In the genomic region with DNA sequence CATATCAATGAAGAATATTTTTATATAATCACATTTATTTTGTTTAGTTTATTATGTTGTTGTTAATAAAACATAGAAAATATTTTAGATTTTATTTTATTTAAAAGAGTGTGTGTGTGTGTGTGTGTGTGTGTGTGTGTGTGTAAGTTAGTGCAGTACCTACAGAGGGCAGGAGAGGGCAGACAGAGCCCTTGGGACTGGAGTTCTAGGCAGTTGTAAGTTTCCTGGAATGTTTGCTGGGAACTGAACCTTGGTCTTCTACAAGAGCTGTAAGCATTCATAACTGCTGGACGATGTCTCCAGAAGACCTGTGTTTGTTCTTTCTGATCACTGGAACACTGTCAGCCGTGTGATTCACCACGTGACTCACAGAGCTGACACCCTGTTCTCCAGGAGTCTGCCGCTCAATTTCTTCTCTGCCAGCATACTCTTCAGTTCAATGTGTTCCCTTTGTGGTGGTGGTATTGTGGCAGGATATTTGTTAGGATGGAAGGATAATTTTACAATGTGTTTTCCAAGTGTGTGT, we compare ENCODE assay signal across 16 mouse cellular contexts.
"Had no signal": no experiment of that assay in that cellular context is flagged by ENCODE, and none has a peak within 500 bp of the region (broad histone marks: within the 10 kb centered on the region; RNA-seq: fewer than 3 reads in every experiment).

No protein-coding gene starts in this region.

- H3K4me3 ChIP-seq: kidney, embryonic 15.5 days; limb, embryonic 12.5 days; midbrain, embryonic 10.5 days; neural tube, embryonic 13.5 days had no signal

- H3K9me3 ChIP-seq: kidney, embryonic 15.5 days; neural tube, embryonic 13.5 days had no signal

- H3K27ac ChIP-seq: kidney, embryonic 15.5 days; limb, embryonic 12.5 days; liver, embryonic 14.5 days; midbrain, embryonic 10.5 days; neural tube, embryonic 13.5 days had no signal

- H3K27me3 ChIP-seq: kidney, embryonic 15.5 days; limb, embryonic 12.5 days; neural tube, embryonic 13.5 days had no signal

- ATAC-seq: lung, postnatal 0 days had no signal

- DNase-seq: kidney, postnatal 14 days; liver; lung, adult 2 months; lung, postnatal 36 days; midbrain, embryonic 14.5 days; retina, postnatal 1 day; right cerebral cortex, postnatal 4 days; spleen, adult 18-20 months; thymus, adult 2 months; thymus, postnatal 25 days had no signal

- H3K4me2 ChIP-seq: kidney, embryonic 15.5 days; limb, embryonic 12.5 days; neural tube, embryonic 13.5 days had no signal

- H3K9ac ChIP-seq: kidney, embryonic 15.5 days; limb, embryonic 12.5 days; liver, embryonic 14.5 days; neural tube, embryonic 13.5 days had no signal

- H3K36me3 ChIP-seq: kidney, embryonic 15.5 days; limb, embryonic 12.5 days; midbrain, embryonic 10.5 days; neural tube, embryonic 13.5 days had no signal
